Comparison of ENCODE assay signal across 18 mouse cellular contexts in genomic region chr17:73541911-73542310, GRCm38 (mm10).
DNase-seq lines count a peak whose midpoint lies in the region; ATAC-seq lines count a peak whose summit lies in the region.
"Had no signal": no experiment of that assay in that cellular context is flagged by ENCODE, and none has a peak within 500 bp of the region (broad histone marks: within the 10 kb centered on the region; RNA-seq: fewer than 3 reads in every experiment).

No protein-coding gene starts in this region.

- DNase-seq in hindbrain, embryonic 10.5 days (ENCODE audit: low spot score), result no peak
- DNase-seq in brain, adult 2 months (ENCODE audit: low read depth, low spot score), result peak; percentile 56
- DNase-seq in forebrain, embryonic 14.5 days (ENCODE audit: low spot score), result peak; percentile 42
- peak; percentile 53 to 65 for DNase-seq in layer of hippocampus, postnatal 14 days (ENCODE audit: low spot score in 2 of 2)
- DNase-seq in gastrocnemius, postnatal 14 days, result no peak
- no peak for DNase-seq in thymus, postnatal 14 days
- DNase-seq: adrenal gland, postnatal 14 days; heart, adult 11 months; heart, postnatal 36 days; lung, adult 18-20 months; lung, postnatal 36 days; thymus, postnatal 4 days had no signal

- H3K4me1 ChIP-seq in hindbrain, embryonic 16.5 days (ENCODE audit: control insufficient read depth, insufficient read depth, low read depth, low read length), result peaks cover 11% of the 10 kb centered on the region
- peaks cover 14% of the 10 kb centered on the region for H3K4me1 ChIP-seq in hindbrain, embryonic 10.5 days (replicated peaks)
- H3K4me1 ChIP-seq in forebrain, embryonic 14.5 days (ENCODE audit: control insufficient read depth, insufficient read depth, low read length), result peaks cover 14% of the 10 kb centered on the region; the same call in 1 of the 2 replicates
- H3K4me1 ChIP-seq: heart, embryonic 13.5 days had no signal

- WGBS in hindbrain, embryonic 16.5 days, result 83% methylated on average over 9 of the region's 9 CpGs
- 88% methylated on average over 9 of the region's 9 CpGs for WGBS in hindbrain, embryonic 10.5 days
- 67% methylated on average over 9 of the region's 9 CpGs for WGBS in forebrain, embryonic 14.5 days

- no peaks in the 10 kb centered on the region for H3K36me3 ChIP-seq in hindbrain, embryonic 16.5 days (ENCODE audit: control insufficient read depth, insufficient read depth, low read length)
- H3K36me3 ChIP-seq in hindbrain, embryonic 10.5 days, result no peaks in the 10 kb centered on the region
- no peaks in the 10 kb centered on the region for H3K36me3 ChIP-seq in forebrain, embryonic 14.5 days (ENCODE audit: control insufficient read depth, insufficient read depth, low read length)
- H3K36me3 ChIP-seq: heart, embryonic 13.5 days; kidney, embryonic 15.5 days had no signal

- H3K27ac ChIP-seq in hindbrain, embryonic 16.5 days (ENCODE audit: low read depth, low read length), result no peak overlapping the region
- H3K27ac ChIP-seq in hindbrain, embryonic 10.5 days, result no peak overlapping the region
- H3K27ac ChIP-seq in forebrain, embryonic 14.5 days (ENCODE audit: low read depth, low read length), result no peak overlapping the region
- H3K27ac ChIP-seq: heart, embryonic 13.5 days; kidney, embryonic 15.5 days; stomach, postnatal 0 days had no signal

- no peak overlapping the region for H3K4me3 ChIP-seq in hindbrain, embryonic 16.5 days (ENCODE audit: low read length)
- no peak overlapping the region for H3K4me3 ChIP-seq in hindbrain, embryonic 10.5 days
- no peak overlapping the region for H3K4me3 ChIP-seq in forebrain, embryonic 14.5 days (ENCODE audit: low read depth, low read length)
- H3K4me3 ChIP-seq: heart, embryonic 13.5 days; kidney, embryonic 15.5 days had no signal

- intact Hi-C loops in gastrocnemius, postnatal 14 days (cut with DNase I; ENCODE audit: low total_unique reads), result no loop called here

- H3K4me2 ChIP-seq in hindbrain, embryonic 16.5 days (ENCODE audit: low read length), result no peak overlapping the region
- no peak overlapping the region for H3K4me2 ChIP-seq in forebrain, embryonic 14.5 days (ENCODE audit: low read length)
- H3K4me2 ChIP-seq: heart, embryonic 13.5 days; kidney, embryonic 15.5 days had no signal

- no peaks in the 10 kb centered on the region for H3K27me3 ChIP-seq in hindbrain, embryonic 16.5 days (replicated peaks; ENCODE audit: control insufficient read depth, insufficient read depth, low read length)
- no peaks in the 10 kb centered on the region for H3K27me3 ChIP-seq in hindbrain, embryonic 10.5 days (ENCODE audit: insufficient read depth, poor library complexity, severe bottlenecking)
- H3K27me3 ChIP-seq in forebrain, embryonic 14.5 days (replicated peaks; ENCODE audit: control insufficient read depth, insufficient read depth, low read length), result no peaks in the 10 kb centered on the region
- H3K27me3 ChIP-seq: heart, embryonic 13.5 days; kidney, embryonic 15.5 days had no signal

- H3K9ac ChIP-seq in hindbrain, embryonic 16.5 days (ENCODE audit: low read depth, low read length), result no peak overlapping the region
- H3K9ac ChIP-seq in forebrain, embryonic 14.5 days (ENCODE audit: low read length), result no peak overlapping the region
- H3K9ac ChIP-seq: heart, embryonic 13.5 days; kidney, embryonic 15.5 days had no signal

- ATAC-seq in hindbrain, embryonic 16.5 days, result peak; percentile 16; the same call in 1 of the 2 replicates
- ATAC-seq in forebrain, embryonic 14.5 days, result no peak
- no peak for ATAC-seq in inflammation-experienced regulatory T-cells, adult 6 months
- ATAC-seq: intestine, embryonic 16.5 days had no signal

- H3K9me3 ChIP-seq in hindbrain, embryonic 16.5 days (ENCODE audit: control insufficient read depth, low read length), result no peaks in the 10 kb centered on the region
- H3K9me3 ChIP-seq in hindbrain, embryonic 10.5 days, result no peaks in the 10 kb centered on the region
- no peaks in the 10 kb centered on the region for H3K9me3 ChIP-seq in forebrain, embryonic 14.5 days (replicated peaks; ENCODE audit: control insufficient read depth, low read length)
- H3K9me3 ChIP-seq: heart, embryonic 13.5 days; kidney, embryonic 15.5 days had no signal

Comparison
In these comparisons a context has a peak if more than half of its experiments do, and no peak if none do; other contexts are left out.
1. DNase-seq: peak in brain, adult 2 months (single experiment), forebrain, embryonic 14.5 days (single experiment) and layer of hippocampus, postnatal 14 days (2 of 2); none in hindbrain, embryonic 10.5 days (single experiment), gastrocnemius, postnatal 14 days (single experiment) and thymus, postnatal 14 days (single experiment).